Mouse (Mus musculus) neural tube, embryonic 15.5 days (tissue): ENCODE measurements at regions not wholly inside any gene's neighbourhood (a gene's known extent, or its start where the extent isn't known, plus 50 kb on each side); places are given as distances from the start of the nearest gene placed in this dataset.

Experiments used
- ATAC-seq: fragments of 200-750 bp; cut with Nextera tagmentation; 2 replicates; pipeline ENCODE4 v1.8.0; 2017; ENCODE audit warnings: mild to moderate bottlenecking, moderate TSS enrichment, moderate library complexity; ENCODE audit not compliant: low FRiP score
- H3K27ac ChIP-seq: fragments of 300-500 bp; sonication (generic); replicated peaks from 2 replicates; pipeline ENCODE4 v1.5.1; 2015; ENCODE audit warnings: mild to moderate bottlenecking, inconsistent platforms
- H3K27me3 ChIP-seq: fragments of 300-500 bp; sonication (generic); replicated peaks from 2 replicates; pipeline ENCODE4 v1.6.1; 2015; ENCODE audit warnings: inconsistent platforms
- H3K36me3 ChIP-seq: fragments of 300-500 bp; sonication (generic); 2 replicates; pipeline ENCODE4 v1.6.1; 2015; ENCODE audit warnings: inconsistent platforms
- H3K4me1 ChIP-seq: fragments of 300-500 bp; sonication (generic); 2 replicates; pipeline ENCODE4 v1.6.1; 2015; ENCODE audit warnings: inconsistent platforms
- H3K4me2 ChIP-seq: fragments of 300-500 bp; sonication (generic); 2 replicates; pipeline ENCODE4 v1.6.1; 2015; ENCODE audit warnings: inconsistent platforms, mild to moderate bottlenecking, moderate library complexity
- H3K4me3 ChIP-seq: fragments of 300-500 bp; sonication (generic); replicated peaks from 2 replicates; pipeline ENCODE4 v1.5.1; 2015; ENCODE audit warnings: mild to moderate bottlenecking, inconsistent platforms
- H3K9ac ChIP-seq: fragments of 300-500 bp; sonication (generic); replicated peaks from 2 replicates; pipeline ENCODE4 v1.6.1; 2015; ENCODE audit warnings: mild to moderate bottlenecking, inconsistent platforms
- H3K9me3 ChIP-seq: fragments of 300-500 bp; sonication (generic); replicated peaks from 2 replicates; pipeline ENCODE4 v1.6.1; 2016; ENCODE audit warnings: inconsistent platforms
- WGBS: fragments of 180-500 bp; shearing (Covaris S2); methylation state at CpG from one replicate; pipeline ENCODE4 v1.1.7; 2015; ENCODE audit warnings: mixed read lengths; 5-methylcytosine and 5-hydroxymethylcytosine counted together

- Histone ChIP-seq H3K9ac (no peak overlapping the region), H3K9me3 (no peaks in the 10 kb centered on the region), H3K27ac (peak overlapping the region; percentile 71), H3K27me3 (no peaks in the 10 kb centered on the region), H3K4me1 (peaks cover 24% of the 10 kb centered on the region), H3K4me2 (no peak overlapping the region), H3K36me3 (no peaks in the 10 kb centered on the region), H3K4me3 (no peak overlapping the region)
- peak; percentile 38; the same call in 1 of the 2 replicates for ATAC-seq
- WGBS = 85% methylated on average over 4 of the region's 4 CpGs
These were observed 98.3 kb upstream of the Bod1 start for GRCm38 (mm10) chr11:31769804-31770654.

- Histone ChIP-seq H3K27ac (peak overlapping the region; percentile 71), H3K4me3 (no peak overlapping the region), H3K4me2 (no peak overlapping the region), H3K36me3 (no peaks in the 10 kb centered on the region), H3K4me1 (peaks cover 24% of the 10 kb centered on the region), H3K27me3 (no peaks in the 10 kb centered on the region), H3K9ac (no peak overlapping the region), H3K9me3 (no peaks in the 10 kb centered on the region)
- ATAC-seq = peak; percentile 80
- WGBS = 52% methylated on average over 7 of the region's 7 CpGs
These were observed 99.2 kb upstream of the Bod1 start for GRCm38 (mm10) chr11:31770881-31771280.

DNA sequence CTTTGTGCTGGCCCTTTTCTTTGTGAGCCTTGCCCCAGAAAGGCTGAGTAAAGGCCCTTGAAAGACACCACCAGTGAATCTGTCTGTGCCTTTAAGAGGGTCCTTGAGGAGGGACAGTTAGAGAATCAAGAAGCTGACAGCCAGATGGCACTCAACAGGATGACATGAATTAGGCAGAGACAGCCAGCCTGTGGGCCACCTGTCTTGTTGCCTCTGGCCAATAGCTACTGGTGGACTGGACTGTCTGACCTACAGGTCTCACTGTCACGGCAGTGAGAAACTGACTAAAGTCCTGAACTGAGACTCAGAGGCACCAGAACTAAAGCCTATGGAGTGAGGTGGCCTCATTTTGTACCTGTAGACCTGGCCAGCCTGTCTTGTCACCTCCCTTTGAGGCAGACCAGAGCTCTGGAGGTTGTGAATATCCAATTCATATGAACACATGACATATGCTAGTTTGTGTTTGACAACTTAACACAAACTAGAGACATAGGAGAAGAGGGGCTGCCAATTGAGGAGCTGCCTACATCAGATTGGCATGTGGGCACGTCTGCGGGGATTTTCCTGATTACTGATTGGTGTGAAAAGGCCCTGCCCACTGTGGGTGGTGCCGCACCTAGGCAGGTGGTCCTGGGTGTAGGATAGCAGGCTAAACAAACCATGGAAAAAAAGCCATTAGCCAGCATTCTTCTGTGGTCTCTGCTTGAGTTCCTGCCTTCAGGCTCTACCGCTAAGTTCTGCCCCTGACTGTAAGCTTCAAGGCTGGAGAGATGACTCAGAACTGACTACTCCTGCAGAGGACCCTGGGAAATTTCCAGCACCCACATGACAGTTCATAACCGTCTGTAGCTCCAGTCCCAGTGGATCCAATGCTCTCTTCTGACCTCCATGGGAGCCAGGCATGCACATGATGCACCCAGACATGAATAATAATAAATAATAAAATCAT, 100.1 kb upstream of the Bod1 start:
- H3K27me3 ChIP-seq = no peaks in the 10 kb centered on the region
- H3K36me3 ChIP-seq = no peaks in the 10 kb centered on the region
- H3K4me1 ChIP-seq = peaks cover 24% of the 10 kb centered on the region
- ATAC-seq = peak; percentile 21; the same call in 1 of the 2 replicates
- 86% methylated on average over 6 of the region's 6 CpGs for WGBS
- no peaks in the 10 kb centered on the region for H3K9me3 ChIP-seq
- H3K4me3 ChIP-seq = no peak overlapping the region
- H3K9ac ChIP-seq = no peak overlapping the region
- H3K27ac ChIP-seq = peak overlapping the region; percentile 71
- no peak overlapping the region for H3K4me2 ChIP-seq

DNA sequence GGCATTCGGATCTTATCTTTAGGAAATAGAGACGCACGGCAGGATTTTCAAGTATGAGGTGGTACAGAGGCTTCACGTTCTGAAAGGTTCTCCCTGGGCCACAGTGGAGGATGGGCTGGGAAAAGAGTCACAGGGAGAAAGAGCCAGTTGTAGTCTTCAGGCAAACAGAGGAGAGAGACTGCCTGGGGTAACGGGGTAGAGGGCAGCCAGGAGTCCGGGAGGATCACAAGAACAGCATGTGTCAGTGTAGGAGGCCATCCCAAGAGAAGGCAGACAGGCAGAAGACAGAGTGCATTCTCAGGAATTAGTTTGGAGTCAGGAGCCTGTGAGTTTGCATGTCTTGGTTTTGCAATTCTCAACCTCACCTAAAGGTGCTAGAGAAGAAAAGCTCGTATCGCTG, 94.5 kb upstream of the Cpeb4 start:
- no peaks in the 10 kb centered on the region for H3K27me3 ChIP-seq
- H3K4me3 ChIP-seq = no peak overlapping the region
- 85% methylated on average over 8 of the region's 8 CpGs for WGBS
- H3K9ac ChIP-seq = no peak overlapping the region
- no peak overlapping the region for H3K27ac ChIP-seq
- no peak overlapping the region for H3K4me2 ChIP-seq
- no peaks in the 10 kb centered on the region for H3K9me3 ChIP-seq
- no peaks in the 10 kb centered on the region for H3K36me3 ChIP-seq
- H3K4me1 ChIP-seq = no peaks in the 10 kb centered on the region
- no peak for ATAC-seq

DNA sequence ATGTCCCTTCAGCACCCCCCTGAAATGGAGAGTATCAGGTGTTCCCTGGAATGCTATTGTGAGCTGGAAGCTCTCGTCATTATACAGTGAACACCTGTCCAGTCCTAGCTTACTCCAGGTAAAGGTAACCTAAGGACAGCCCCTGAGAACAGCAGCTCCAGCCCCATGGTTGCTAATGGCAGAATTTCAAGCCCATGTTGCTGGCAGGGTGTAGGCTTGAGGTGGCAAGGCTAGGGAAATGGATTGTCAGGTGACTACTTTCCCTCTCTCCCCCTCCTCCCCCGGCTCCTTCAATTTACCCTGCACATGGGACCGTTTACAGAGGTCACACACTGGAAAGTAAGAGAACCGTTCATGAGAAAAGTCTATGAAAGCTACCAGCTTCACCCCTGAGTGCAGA, 93.2 kb upstream of the Cpeb4 start:
- no peak overlapping the region for H3K9ac ChIP-seq
- no peak for ATAC-seq

GRCm38 (mm10) chr11:31779267-31779666, 92.7 kb upstream of the Cpeb4 start:
- H3K4me3 ChIP-seq = no peak overlapping the region
- no peak for ATAC-seq

More for the DNA sequence above, 93.2 kb upstream of the Cpeb4 start:
- no peaks in the 10 kb centered on the region for H3K27me3 ChIP-seq
- H3K4me3 ChIP-seq = no peak overlapping the region
- H3K4me1 ChIP-seq = no peaks in the 10 kb centered on the region
- WGBS = 85% methylated on average over 4 of the region's 4 CpGs
- no peak overlapping the region for H3K27ac ChIP-seq
- no peaks in the 10 kb centered on the region for H3K36me3 ChIP-seq
- H3K4me2 ChIP-seq = no peak overlapping the region
- H3K9me3 ChIP-seq = no peaks in the 10 kb centered on the region

GRCm38 (mm10) chr11:31780969-31781368, 91.0 kb upstream of the Cpeb4 start:
- Histone ChIP-seq H3K9me3 (no peaks in the 10 kb centered on the region), H3K4me2 (no peak overlapping the region), H3K36me3 (no peaks in the 10 kb centered on the region), H3K4me1 (no peaks in the 10 kb centered on the region), H3K9ac (no peak overlapping the region), H3K27me3 (no peaks in the 10 kb centered on the region), H3K27ac (no peak overlapping the region), H3K4me3 (no peak overlapping the region)
- ATAC-seq = no peak
- 94% methylated on average over 6 of the region's 6 CpGs for WGBS

More at GRCm38 (mm10) chr11:31779267-31779666, 92.7 kb upstream of the Cpeb4 start:
- H3K4me1 ChIP-seq = no peaks in the 10 kb centered on the region
- 96% methylated on average over 2 of the region's 2 CpGs for WGBS
- no peak overlapping the region for H3K4me2 ChIP-seq
- H3K9me3 ChIP-seq = no peaks in the 10 kb centered on the region
- H3K27me3 ChIP-seq = no peaks in the 10 kb centered on the region
- H3K27ac ChIP-seq = no peak overlapping the region
- no peaks in the 10 kb centered on the region for H3K36me3 ChIP-seq
- no peak overlapping the region for H3K9ac ChIP-seq

DNA sequence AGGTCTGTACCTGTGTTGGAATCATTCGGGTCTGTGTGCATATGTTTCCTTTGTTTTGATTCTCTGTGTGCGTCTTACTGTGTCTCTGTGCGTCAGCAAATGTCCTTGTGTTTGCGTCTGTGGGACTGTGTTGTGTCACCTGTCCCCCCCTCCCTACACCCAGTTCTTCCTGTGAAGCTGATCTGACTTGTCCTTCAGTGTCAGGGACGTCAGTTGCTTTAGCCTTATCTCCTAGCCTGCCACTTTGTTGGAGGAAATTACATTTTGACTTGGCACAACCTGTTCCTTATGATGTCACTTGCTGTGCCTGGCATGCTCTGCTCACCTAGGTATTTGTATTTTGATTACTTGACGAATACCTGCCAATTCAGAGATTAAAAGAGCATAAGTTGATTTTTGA, 90.4 kb upstream of the Cpeb4 start:
- 92% methylated on average over 6 of the region's 6 CpGs for WGBS
- Histone ChIP-seq H3K27ac (no peak overlapping the region), H3K4me1 (no peaks in the 10 kb centered on the region), H3K9me3 (no peaks in the 10 kb centered on the region), H3K36me3 (no peaks in the 10 kb centered on the region), H3K4me2 (no peak overlapping the region), H3K9ac (no peak overlapping the region), H3K27me3 (no peaks in the 10 kb centered on the region), H3K4me3 (no peak overlapping the region)
- ATAC-seq = no peak

GRCm38 (mm10) chr11:31783506-31784063, 88.4 kb upstream of the Cpeb4 start:
- Histone ChIP-seq H3K9me3 (no peaks in the 10 kb centered on the region), H3K4me2 (no peak overlapping the region), H3K36me3 (no peaks in the 10 kb centered on the region), H3K4me3 (no peak overlapping the region), H3K27ac (no peak overlapping the region), H3K4me1 (no peaks in the 10 kb centered on the region), H3K27me3 (no peaks in the 10 kb centered on the region), H3K9ac (no peak overlapping the region)
- ATAC-seq = no peak
- 84% methylated on average over 4 of the region's 4 CpGs for WGBS

GRCm38 (mm10) chr11:31784332-31784901, 87.6 kb upstream of the Cpeb4 start:
- WGBS = 93% methylated on average over 6 of the region's 6 CpGs
- Histone ChIP-seq H3K9ac (no peak overlapping the region), H3K4me3 (no peak overlapping the region), H3K27me3 (no peaks in the 10 kb centered on the region), H3K27ac (no peak overlapping the region), H3K36me3 (no peaks in the 10 kb centered on the region), H3K4me2 (no peak overlapping the region), H3K9me3 (no peaks in the 10 kb centered on the region), H3K4me1 (no peaks in the 10 kb centered on the region)
- ATAC-seq = no peak

GRCm38 (mm10) chr11:31785160-31785559, 86.9 kb upstream of the Cpeb4 start:
- Histone ChIP-seq H3K4me2 (no peak overlapping the region), H3K36me3 (no peaks in the 10 kb centered on the region), H3K4me1 (no peaks in the 10 kb centered on the region), H3K4me3 (no peak overlapping the region), H3K9ac (no peak overlapping the region), H3K27ac (no peak overlapping the region), H3K27me3 (no peaks in the 10 kb centered on the region), H3K9me3 (no peaks in the 10 kb centered on the region)
- ATAC-seq = no peak
- WGBS = 81% methylated on average over 7 of the region's 7 CpGs
